Mouse (Mus musculus) myocyte (in vitro differentiated cells): ENCODE results near the gene Anxa1. TPM values are rescaled to one million over a fixed set of nuclear protein-coding genes. Genes with fewer than 3 reads are reported as not detected.

Experiments
- H3K27me3 ChIP-seq: one replicate; pipeline ENCODE4 v1.6.1; 2011; ENCODE audit not compliant: control insufficient read depth, insufficient read depth, insufficient read length
- H3K36me3 ChIP-seq: one replicate; pipeline ENCODE4 v1.6.1; 2011; ENCODE audit not compliant: control insufficient read depth, insufficient read depth
- H3K4me2 ChIP-seq: one replicate; pipeline ENCODE4 v1.6.1; 2011; ENCODE audit warnings: low read depth, control low read depth
- H3K4me3 ChIP-seq: one replicate; pipeline ENCODE4 v1.5.1; 2011; ENCODE audit warnings: mild to moderate bottlenecking, control low read depth, moderate library complexity
- H3K79me2 ChIP-seq: one replicate; pipeline ENCODE4 v1.6.1; 2011; ENCODE audit not compliant: control insufficient read depth, insufficient read depth
- H3ac ChIP-seq: one replicate; pipeline ENCODE4 v1.6.1; 2011; ENCODE audit not compliant: control insufficient read depth, insufficient read length
- CEBPB ChIP-seq: IDR thresholded peaks from 2 replicates; pipeline ENCODE4 v1.6.1; 2011; ENCODE audit warnings: mild to moderate bottlenecking, moderate library complexity; ENCODE audit not compliant: poor library complexity, insufficient read depth, severe bottlenecking
- E2F4 ChIP-seq: IDR thresholded peaks from one replicate; pipeline ENCODE4 v1.6.1; 2011; ENCODE audit warnings: mild to moderate bottlenecking, control low read depth, moderate library complexity; ENCODE audit not compliant: insufficient read depth
- MAX ChIP-seq: IDR thresholded peaks from one replicate; pipeline ENCODE4 v1.6.1; 2011; ENCODE audit warnings: low read depth, mild to moderate bottlenecking, control low read depth
- MYOD1 ChIP-seq, 3 experiments: IDR thresholded peaks; one replicate each; pipeline ENCODE4 v1.6.1; 2011; ENCODE audit warnings: control low read depth in 2 of 3, low read depth in 2 of 3, mild to moderate bottlenecking in 2 of 3, moderate library complexity in 1 of 3; ENCODE audit not compliant: insufficient read length in 2 of 3, control insufficient read depth in 1 of 3
- MYOG ChIP-seq, 3 experiments: IDR thresholded peaks; one replicate each; pipeline ENCODE4 v1.6.1; 2011; ENCODE audit warnings: control low read depth in 2 of 3, low read depth in 2 of 3, mild to moderate bottlenecking in 2 of 3; ENCODE audit not compliant: insufficient read length in 2 of 3, control insufficient read depth in 1 of 3, insufficient read depth in 1 of 3
- POLR2A ChIP-seq: IDR thresholded peaks from one replicate; pipeline ENCODE4 v1.6.1; 2011; ENCODE audit warnings: low read depth, mild to moderate bottlenecking, control low read depth, moderate library complexity; ENCODE audit not compliant: insufficient read length
- POLR2AphosphoS2 ChIP-seq: IDR thresholded peaks from one replicate; pipeline ENCODE4 v1.6.1; 2011; ENCODE audit warnings: low read depth, control low read depth; ENCODE audit not compliant: insufficient read length
- REST ChIP-seq: IDR thresholded peaks from one replicate; pipeline ENCODE4 v1.6.1; 2011; ENCODE audit warnings: mild to moderate bottlenecking, control low read depth, moderate library complexity; ENCODE audit not compliant: insufficient read depth, insufficient read length
- SRF ChIP-seq: IDR thresholded peaks from one replicate; pipeline ENCODE4 v1.6.1; 2011; ENCODE audit warnings: low read depth; ENCODE audit not compliant: control insufficient read depth, insufficient read length
- TCF12 ChIP-seq: IDR thresholded peaks from one replicate; pipeline ENCODE4 v1.6.1; 2011; ENCODE audit warnings: mild to moderate bottlenecking, control low read depth; ENCODE audit not compliant: poor library complexity, insufficient read depth, severe bottlenecking
- TCF3 ChIP-seq: IDR thresholded peaks from one replicate; pipeline ENCODE4 v1.6.1; 2011; ENCODE audit warnings: low read depth, control low read depth; ENCODE audit not compliant: insufficient read length
- USF1 ChIP-seq: IDR thresholded peaks from one replicate; pipeline ENCODE4 v1.6.1; 2011; ENCODE audit warnings: low read depth, mild to moderate bottlenecking, control low read depth, moderate library complexity
- polyA plus RNA-seq: library from polyadenylated mRNA; unstranded; fragments of >200 nt; fragmentation: generic; extraction: Trizol; gene quantifications from one replicate; pipeline ENCODE4 v1.2.1, GENCODE M21; 2012; ENCODE audit warnings: missing spikeins

The Anxa1 gene
- polyA plus RNA-seq, 1 experiment: 139 TPM

DNA sequence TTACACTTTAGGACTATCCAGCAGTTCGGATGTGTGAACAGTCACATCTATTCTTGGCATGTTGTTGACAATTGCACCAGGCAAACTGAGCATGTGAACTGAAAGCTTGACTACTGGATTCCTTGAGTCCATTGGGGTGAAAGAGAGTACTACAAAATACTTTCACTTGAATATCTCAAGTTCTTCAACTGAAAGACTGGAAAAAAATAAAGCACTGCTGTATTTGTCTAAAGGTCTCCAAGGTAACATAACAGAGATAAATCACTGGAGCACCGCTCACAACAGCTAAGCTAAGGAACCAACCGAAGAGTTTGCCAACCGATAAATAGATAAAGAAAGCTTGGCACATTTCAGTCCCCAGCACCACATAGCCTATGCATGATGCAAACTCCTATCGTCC, 32.1 kb downstream of the Anxa1 start:
- Histone ChIP-seq H3ac (no peak overlapping the region), H3K36me3 (no peaks in the 10 kb centered on the region), H3K4me3 (no peak overlapping the region), H3K27me3 (peaks cover 4% of the 10 kb centered on the region), H3K79me2 (no peaks in the 10 kb centered on the region), H3K4me2 (no peak overlapping the region)
- no peak for TF ChIP-seq CEBPB
- TF ChIP-seq POLR2AphosphoS2: no peak
- TF ChIP-seq POLR2A: no peak

DNA sequence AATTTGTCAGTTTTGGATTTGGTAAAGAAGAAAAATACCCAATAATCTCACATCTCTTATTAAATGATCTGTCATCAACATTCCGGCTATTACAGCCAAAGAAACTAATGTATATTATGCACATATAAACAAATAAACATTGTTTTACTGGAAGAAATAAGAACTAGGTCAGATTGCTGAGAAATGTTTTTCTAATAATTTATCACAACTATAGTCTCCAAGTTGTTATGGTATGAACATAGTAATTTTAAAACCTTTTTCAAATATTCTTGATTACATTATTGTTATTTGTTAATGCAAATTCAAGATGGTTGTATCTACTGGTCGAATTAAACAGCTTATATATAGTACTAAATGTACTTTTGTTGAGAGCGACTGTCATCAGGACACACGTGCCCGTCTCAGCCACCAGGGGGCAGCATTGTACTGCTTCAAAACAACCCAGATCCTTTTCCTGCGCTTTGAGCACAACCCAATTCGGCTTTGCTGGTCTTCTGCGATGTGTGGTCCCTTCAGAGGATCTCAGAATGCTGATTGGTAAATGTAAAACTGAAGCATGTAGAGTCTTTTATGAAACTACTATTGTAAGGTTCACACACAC, 45.3 kb downstream of the Anxa1 start:
- Histone ChIP-seq H3K36me3 (no peaks in the 10 kb centered on the region), H3K79me2 (no peaks in the 10 kb centered on the region), H3K4me2 (no peak overlapping the region), H3K4me3 (no peak overlapping the region), H3K27me3 (peaks cover 5% of the 10 kb centered on the region), H3ac (no peak overlapping the region)
- TF ChIP-seq TCF3 (no peak), E2F4 (no peak), USF1 (peak; percentile 20)

DNA sequence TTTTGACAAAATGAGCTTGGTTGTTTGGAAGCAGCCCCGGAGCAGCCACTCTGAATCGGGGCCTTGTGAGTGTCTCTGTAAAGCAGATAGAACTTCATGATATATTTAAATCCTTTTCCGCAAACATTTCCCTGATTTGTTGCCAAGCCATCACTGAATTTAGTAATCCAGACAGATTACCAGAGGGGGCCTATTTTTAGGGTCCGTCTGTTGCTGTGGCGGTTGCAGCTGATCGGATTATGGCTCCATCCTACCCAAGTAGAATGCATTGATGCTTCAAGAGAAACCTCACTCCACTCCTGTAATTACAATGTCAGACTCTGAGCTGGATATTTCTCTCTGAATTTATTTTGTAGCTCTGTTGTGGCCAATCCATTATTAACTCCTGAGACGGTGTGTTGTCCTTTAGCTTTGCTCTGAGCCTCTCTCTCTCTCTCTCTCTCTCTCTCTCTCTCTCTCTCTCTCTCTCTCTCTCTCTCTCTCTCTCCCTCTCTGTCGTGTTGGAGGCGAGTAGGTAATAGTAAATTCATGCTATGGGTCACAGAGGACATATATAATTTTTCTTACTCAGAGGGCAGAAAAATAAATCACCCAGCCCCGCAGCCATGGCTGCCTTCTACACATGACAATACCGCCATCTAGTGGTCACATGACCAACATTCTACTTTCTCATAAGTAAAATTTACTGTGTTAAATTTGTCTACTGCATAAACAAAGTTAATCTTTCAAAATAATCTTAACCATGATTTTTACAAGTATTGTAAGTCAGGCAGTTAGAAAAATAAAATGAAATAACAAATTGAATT, 46.0 kb downstream of the Anxa1 start:
- TF ChIP-seq USF1 (peak; percentile 38), MYOD1 (IDR thresholded peaks at IDR 0.05; ENCODE audit: control insufficient read depth in 1 of 3, insufficient read length in 2 of 3, low read depth in 2 of 3) (no peak)
- Histone ChIP-seq H3K4me3 (no peak overlapping the region), H3K79me2 (no peaks in the 10 kb centered on the region), H3K27me3 (peaks cover 5% of the 10 kb centered on the region), H3K36me3 (no peaks in the 10 kb centered on the region), H3ac (no peak overlapping the region), H3K4me2 (no peak overlapping the region)

DNA sequence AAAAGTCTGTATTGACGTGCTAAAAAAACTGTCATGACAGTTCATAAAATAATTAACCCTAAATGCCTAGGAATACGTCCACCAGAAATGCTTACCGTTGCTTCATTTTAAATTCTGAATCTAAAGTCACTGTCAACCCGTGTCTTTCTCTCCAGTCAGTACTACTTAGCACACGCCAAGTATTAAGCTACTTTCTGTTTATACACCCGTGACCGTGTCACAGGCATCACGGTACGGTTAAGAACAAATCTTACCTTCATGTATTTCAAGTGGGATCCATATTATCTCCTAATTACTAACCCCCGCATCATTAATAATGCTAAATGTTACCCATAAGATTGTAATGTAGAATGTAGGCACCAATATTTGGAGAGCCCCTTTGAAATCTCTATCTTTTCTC, 46.7 kb downstream of the Anxa1 start:
- H3K4me3 ChIP-seq: no peak overlapping the region
- H3K27me3 ChIP-seq: peaks cover 5% of the 10 kb centered on the region
- TF ChIP-seq MAX: no peak
- no peak for TF ChIP-seq REST
- no peak for TF ChIP-seq MYOG (IDR thresholded peaks at IDR 0.05; ENCODE audit: control insufficient read depth in 1 of 3, insufficient read depth in 1 of 3, insufficient read length in 2 of 3, low read depth in 2 of 3)
- no peak for TF ChIP-seq POLR2A
- no peak for TF ChIP-seq TCF3
- TF ChIP-seq POLR2AphosphoS2: no peak
- no peak for TF ChIP-seq MYOD1 (IDR thresholded peaks at IDR 0.05; ENCODE audit: control insufficient read depth in 1 of 3, insufficient read length in 2 of 3, low read depth in 2 of 3)
- TF ChIP-seq TCF12: no peak
- TF ChIP-seq USF1: no peak
- TF ChIP-seq E2F4: no peak
- TF ChIP-seq CEBPB: no peak
- no peak for TF ChIP-seq SRF
- H3K36me3 ChIP-seq: no peaks in the 10 kb centered on the region
- no peak overlapping the region for H3K4me2 ChIP-seq
- no peak overlapping the region for H3ac ChIP-seq
- no peaks in the 10 kb centered on the region for H3K79me2 ChIP-seq

Other genes with a start within 250 kb of the Anxa1 start
- not detected for gene Aldh1a1, start 101.8 kb upstream of the Anxa1 start, polyA plus RNA-seq